Mouse (Mus musculus) stomach, postnatal 0 days (tissue): ENCODE measurements around the gene Wscd1.

Source experiments
- CTCF ChIP-seq: IDR thresholded peaks from 2 replicates; pipeline ENCODE4 v1.5.1; 2016; ENCODE audit warnings: antibody characterized with exemption, low read depth, mild to moderate bottlenecking, moderate library complexity
- EP300 ChIP-seq: optimal IDR thresholded peaks from 2 replicates; pipeline ENCODE3; 2016; ENCODE audit warnings: antibody characterized with exemption

GRCm38 (mm10) chr11:71779642-71780041 is 29.9 kb downstream of the Wscd1 start:
- TF ChIP-seq CTCF (no peak), EP300 (no peak)
